Mouse (Mus musculus) small intestine, adult 2 months (tissue): ENCODE results near the gene Zbtb41. TPM values are rescaled to one million over a fixed set of nuclear protein-coding genes. Genes with fewer than 3 reads are reported as not detected.

Source experiments
- H3K27ac ChIP-seq: fragments of 200-500 bp; 2 replicates; pipeline ENCODE4 v1.5.1; 2012; ENCODE audit warnings: low read depth, low read length, control low read depth, inconsistent platforms; ENCODE audit not compliant: insufficient read depth
- H3K27me3 ChIP-seq: fragments of 200-500 bp; 2 replicates; pipeline ENCODE4 v1.6.1; 2012; ENCODE audit warnings: mild to moderate bottlenecking, moderate library complexity, low read length, inconsistent platforms; ENCODE audit not compliant: control insufficient read depth, insufficient read depth
- H3K36me3 ChIP-seq: fragments of 200-500 bp; 2 replicates; pipeline ENCODE4 v1.6.1; 2012; ENCODE audit warnings: mild to moderate bottlenecking, low read length, control low read depth, inconsistent platforms; ENCODE audit not compliant: control insufficient read depth, insufficient read depth
- H3K4me1 ChIP-seq: fragments of 200-500 bp; 2 replicates; pipeline ENCODE4 v1.6.1; 2012; ENCODE audit warnings: low read length, inconsistent platforms, mixed read lengths; ENCODE audit not compliant: control insufficient read depth, insufficient read depth, insufficient read length
- H3K4me3 ChIP-seq: fragments of 200-500 bp; 2 replicates; pipeline ENCODE4 v1.5.1; 2012; ENCODE audit warnings: low read depth, mild to moderate bottlenecking, control low read depth, inconsistent platforms, low read length, moderate library complexity
- CTCF ChIP-seq: fragments of 200-500 bp; IDR thresholded peaks from 2 replicates; pipeline ENCODE4 v1.5.1; 2012; ENCODE audit warnings: low read depth, mild to moderate bottlenecking, control low read depth, inconsistent platforms, low read length, moderate library complexity, mixed read lengths; ENCODE audit not compliant: insufficient replicate concordance, insufficient read length; ENCODE audit errors: extremely low read depth
- POLR2A ChIP-seq: fragments of 200-500 bp; IDR thresholded peaks from 2 replicates; pipeline ENCODE4 v1.6.1; 2012; ENCODE audit warnings: low read depth, mild to moderate bottlenecking, control low read depth, inconsistent platforms, low read length, moderate library complexity
- WGBS: fragments of 180-500 bp; shearing (Covaris S2); methylation state at CpG from one replicate; pipeline ENCODE4 v1.1.7; 2018; 5-methylcytosine and 5-hydroxymethylcytosine counted together
- polyA plus RNA-seq: library from polyadenylated mRNA; depleted of rRNA; stranded (reverse); fragments of >200 nt; gene quantifications from 2 replicates; pipeline ENCODE4 v1.2.3, GENCODE M21; 2012; rRNA removed

Zbtb41 gene
- polyA plus RNA-seq, 1 experiment = 0.90 TPM

DNA sequence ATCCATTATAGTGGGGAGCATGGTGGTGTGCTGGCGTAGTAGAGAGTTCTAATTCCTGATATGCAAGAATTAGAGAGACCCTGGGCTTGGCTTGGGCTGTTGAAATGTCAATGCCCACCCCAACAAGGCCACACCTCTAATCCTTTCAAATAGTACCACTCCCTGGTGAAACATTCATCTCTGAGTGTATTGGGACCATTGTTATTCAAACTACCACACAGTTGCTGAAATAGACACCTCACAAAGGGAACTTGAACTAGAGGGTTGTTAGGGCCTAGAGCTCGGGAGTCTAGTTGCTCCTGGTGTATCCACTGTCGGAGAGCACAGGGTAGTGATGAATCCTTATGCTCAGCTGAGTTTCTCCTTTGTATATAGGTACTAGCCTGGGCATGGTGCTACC is 72.5 kb downstream of the Zbtb41 start:
- Histone ChIP-seq H3K4me1 (no peaks in the 10 kb centered on the region), H3K4me3 (no peak overlapping the region), H3K27ac (no peak overlapping the region), H3K36me3 (peaks cover 6% of the 10 kb centered on the region), H3K27me3 (no peaks in the 10 kb centered on the region)
- 89% methylated on average over 3 of the region's 3 CpGs for WGBS
- TF ChIP-seq CTCF = no peak
- TF ChIP-seq POLR2A = no peak

DNA sequence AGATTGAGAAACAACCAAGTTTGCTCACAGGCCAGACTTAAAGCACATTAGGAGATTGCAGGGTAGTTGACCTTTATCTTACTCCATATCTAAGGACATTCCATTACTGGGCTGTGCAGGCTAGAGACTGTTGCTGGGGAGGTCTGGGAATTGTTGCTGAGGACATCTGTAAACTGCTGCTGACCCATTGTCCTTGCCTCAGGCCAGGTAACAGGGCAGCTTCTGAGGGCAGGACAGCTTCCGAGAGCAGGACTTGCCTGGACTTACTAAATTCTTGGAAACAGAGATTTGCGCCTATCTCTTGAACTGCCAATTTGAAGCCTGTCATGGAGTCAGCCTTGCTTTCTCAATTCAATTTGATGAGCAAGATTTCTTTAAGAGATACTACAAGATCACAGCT is 73.3 kb downstream of the Zbtb41 start:
- 96% methylated on average over 2 of the region's 2 CpGs for WGBS
- H3K27ac ChIP-seq = no peak overlapping the region
- no peak overlapping the region for H3K4me3 ChIP-seq
- no peaks in the 10 kb centered on the region for H3K4me1 ChIP-seq
- peaks cover 6% of the 10 kb centered on the region; the same call in 1 of the 2 replicates for H3K36me3 ChIP-seq
- no peak for TF ChIP-seq CTCF
- no peak for TF ChIP-seq POLR2A
- no peaks in the 10 kb centered on the region for H3K27me3 ChIP-seq

DNA sequence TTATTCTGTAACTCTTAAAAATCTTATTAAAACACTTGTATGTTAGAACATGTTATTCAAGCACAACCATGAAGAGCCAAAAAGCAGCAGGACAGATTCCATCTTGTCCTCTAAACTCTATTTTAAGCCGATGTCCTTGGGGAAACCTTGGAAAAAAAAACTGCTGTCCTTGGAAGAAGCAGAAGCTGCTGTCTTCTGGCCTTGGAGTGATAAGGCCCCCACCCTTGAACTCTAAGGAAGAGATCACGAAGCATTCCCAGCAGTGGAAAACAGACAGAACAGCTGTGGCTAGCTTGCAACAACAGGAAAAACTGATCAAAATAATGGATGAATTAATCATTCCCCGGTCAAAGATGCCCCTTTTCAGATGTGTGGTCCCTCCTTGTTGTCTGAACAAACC is 74.1 kb downstream of the Zbtb41 start:
- WGBS = 84% methylated on average over 3 of the region's 3 CpGs
- no peak for TF ChIP-seq POLR2A
- no peak for TF ChIP-seq CTCF
- Histone ChIP-seq H3K36me3 (peaks cover 6% of the 10 kb centered on the region; the same call in 1 of the 2 replicates), H3K27me3 (no peaks in the 10 kb centered on the region), H3K27ac (no peak overlapping the region), H3K4me1 (no peaks in the 10 kb centered on the region), H3K4me3 (no peak overlapping the region)

DNA sequence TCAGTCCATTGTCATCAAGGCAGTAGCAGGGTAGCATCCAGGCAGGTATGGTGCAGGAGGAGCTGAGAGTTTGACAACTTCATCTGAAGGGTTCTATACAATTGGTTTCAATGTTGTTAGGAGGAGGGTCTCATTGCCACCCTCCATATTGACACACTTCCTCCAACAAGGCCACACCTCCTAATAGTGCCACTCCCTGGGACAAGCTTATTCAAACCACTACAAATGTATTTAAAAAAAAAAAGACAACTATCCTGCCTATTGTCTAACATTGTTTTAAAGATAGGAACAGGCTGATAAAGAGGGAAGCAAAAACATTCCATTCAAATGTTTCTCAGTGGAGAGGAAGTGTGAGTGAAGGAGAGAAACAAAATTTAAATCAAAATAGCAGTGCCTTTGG is 77.7 kb downstream of the Zbtb41 start:
- no peak overlapping the region for H3K27ac ChIP-seq
- no peaks in the 10 kb centered on the region for H3K27me3 ChIP-seq
- no peaks in the 10 kb centered on the region for H3K4me1 ChIP-seq
- TF ChIP-seq CTCF (no peak), POLR2A (no peak)
- no peaks in the 10 kb centered on the region for H3K36me3 ChIP-seq
- no peak overlapping the region for H3K4me3 ChIP-seq

DNA sequence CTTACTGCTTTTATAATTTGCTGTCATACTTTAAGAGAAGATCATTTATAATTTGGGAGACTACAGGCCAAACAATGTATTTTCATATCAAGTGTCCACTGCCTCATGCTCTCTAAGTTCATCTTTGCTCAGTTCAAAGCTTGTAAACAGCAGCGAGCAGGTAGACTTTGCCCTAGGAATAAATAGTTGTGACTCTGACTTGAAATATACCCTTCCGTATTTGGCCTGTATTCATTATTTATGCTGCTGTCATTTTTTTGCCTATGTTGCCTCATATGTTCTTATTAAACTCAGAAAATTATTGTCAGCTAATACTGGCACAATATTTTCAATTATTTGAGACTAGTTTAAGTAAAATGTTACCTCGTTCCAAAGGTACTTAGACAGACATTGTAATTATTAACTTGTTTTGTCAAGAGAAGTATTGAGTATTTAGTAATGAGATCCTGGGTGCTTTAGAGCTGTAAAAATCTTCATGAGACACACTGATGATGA is 79.2 kb downstream of the Zbtb41 start, which contains the start of gene F13b:
Gene F13b, plus strand, starts transcription at position 445 of the 495 bp plus-strand sequence.
- Histone ChIP-seq H3K4me3 (no peak within 1 kb of the TSS), H3K27me3 (no peaks in the 10 kb centered on the region), H3K36me3 (no peaks in the 10 kb centered on the region), H3K27ac (no peak within 1 kb of the TSS), H3K4me1 (no peaks in the 10 kb centered on the region)
- 21% methylated on average over 3 of the region's 3 CpGs for WGBS
- no peak for TF ChIP-seq CTCF
- no peak for TF ChIP-seq POLR2A

Other genes with a start within 250 kb of the Zbtb41 start
- gene Crb1, start 45.2 kb upstream of the Zbtb41 start, polyA plus RNA-seq = 0.08 TPM in 1 of 2 replicates, not detected in the other
- gene Aspm, start 32.5 kb downstream of the Zbtb41 start, polyA plus RNA-seq = 0.32 and 0.41 TPM in 2 replicates
- gene F13b, start 79.4 kb downstream of the Zbtb41 start, polyA plus RNA-seq = not detected in 2 replicates
- gene Cfhr1, start 138.0 kb downstream of the Zbtb41 start, polyA plus RNA-seq = not detected in 2 replicates